Mouse (Mus musculus): ENCODE data around the gene Tubb4b.

GRCm38 (mm10) chr2:25234050-25234449 lies 9.5 kb upstream of the Tubb4b start, which contains the start of gene Slc34a3:
- TF ChIP-seq POLR2A (IDR thresholded peaks at IDR 0.05; ENCODE audit: borderline replicate concordance, insufficient read depth, low read length) (no peak), CTCF (IDR thresholded peaks at IDR 0.05; ENCODE audit: borderline replicate concordance, insufficient read depth, low read depth, low read length) (no peak)

Measured in cerebellum, adult 2 months (tissue).